Mouse (Mus musculus) MEL (cell line): Measurements from ENCODE around the gene Tmem169. TPM values are rescaled to one million over a fixed set of nuclear protein-coding genes. Genes with fewer than 3 reads are reported as not detected.

Experiments
- DNase-seq: peaks from one replicate; pipeline ENCODE4 v3.0.0; 2011; ENCODE audit warnings: low read depth, low spot score
- H3K27ac ChIP-seq: 2 replicates; pipeline ENCODE4 v1.5.1; 2012; ENCODE audit warnings: low read depth, mild to moderate bottlenecking, control low read depth, low read length, moderate library complexity; ENCODE audit not compliant: control insufficient read depth
- H3K27me3 ChIP-seq, 2 experiments: fragments of 150-350 bp in 1 of 2; sonication (generic) in 1 of 2; 2 replicates each; pipeline ENCODE4 v1.6.1; 2012; ENCODE audit warnings: low read length in 2 of 2, mild to moderate bottlenecking in 2 of 2, improper control_type of control experiment in 1 of 2, moderate library complexity in 1 of 2; ENCODE audit not compliant: insufficient read depth in 2 of 2, control insufficient read depth in 1 of 2
- H3K36me3 ChIP-seq, 2 experiments: 2 replicates each; pipeline ENCODE4 v1.6.1; 2012 to 2014; ENCODE audit warnings: low read length in 2 of 2, improper control_type of control experiment in 1 of 2, inconsistent platforms in 1 of 2, mild to moderate bottlenecking in 1 of 2; ENCODE audit not compliant: insufficient read depth in 2 of 2, control insufficient read depth in 1 of 2
- H3K4me1 ChIP-seq, 2 experiments: fragments of 150-350 bp in 1 of 2; sonication (generic) in 1 of 2; 2 replicates each; pipeline ENCODE4 v1.6.1; 2012; ENCODE audit warnings: low read length in 2 of 2, improper control_type of control experiment in 1 of 2, mild to moderate bottlenecking in 1 of 2; ENCODE audit not compliant: insufficient read depth in 2 of 2, control insufficient read depth in 1 of 2
- H3K4me3 ChIP-seq, 2 experiments: fragments of 150-350 bp in 1 of 2; sonication (generic) in 1 of 2; 2 replicates each; pipeline ENCODE4 v1.5.1; 2012; ENCODE audit warnings: low read depth in 2 of 2, low read length in 2 of 2, mild to moderate bottlenecking in 2 of 2, moderate library complexity in 2 of 2, control low read depth in 1 of 2, improper control_type of control experiment in 1 of 2; ENCODE audit not compliant: control insufficient read depth in 1 of 2, insufficient read depth in 1 of 2
- H3K79me2 ChIP-seq: 2 replicates; pipeline ENCODE4 v1.6.1; 2012; ENCODE audit warnings: mild to moderate bottlenecking, low read length, moderate library complexity; ENCODE audit not compliant: control insufficient read depth, poor library complexity, insufficient read depth
- H3K9ac ChIP-seq: 2 replicates; pipeline ENCODE4 v1.6.1; 2012; ENCODE audit warnings: low read depth, mild to moderate bottlenecking, control low read depth, low read length, moderate library complexity; ENCODE audit not compliant: control insufficient read depth, poor library complexity, severe bottlenecking
- H3K9me3 ChIP-seq: fragments of 150-350 bp; sonication (generic); replicated peaks from 2 replicates; pipeline ENCODE4 v1.6.1; 2012; ENCODE audit warnings: mild to moderate bottlenecking, low read length, improper control_type of control experiment, moderate library complexity; ENCODE audit not compliant: insufficient read depth
- CTCF ChIP-seq, 3 experiments: IDR thresholded peaks in 2 of 3; conservative IDR thresholded peaks in 1 of 3; 2 replicates each; pipeline ENCODE4 v1.5.1; 2011 to 2012; ENCODE audit warnings: low read length in 3 of 3, low read depth in 2 of 3, mild to moderate bottlenecking in 2 of 3, improper control_type of control experiment in 1 of 3, inconsistent platforms in 1 of 3, mixed read lengths in 1 of 3, moderate library complexity in 1 of 3; ENCODE audit not compliant: control insufficient read depth in 1 of 3, insufficient read depth in 1 of 3, poor library complexity in 1 of 3, severe bottlenecking in 1 of 3
- E2F4 ChIP-seq: IDR thresholded peaks from 2 replicates; pipeline ENCODE4 v1.6.1; 2011; ENCODE audit warnings: low read depth, low read length, improper control_type of control experiment, borderline replicate concordance
- ELF1 ChIP-seq: IDR thresholded peaks from 2 replicates; pipeline ENCODE4 v1.6.1; 2014; ENCODE audit warnings: low read depth, mild to moderate bottlenecking, inconsistent platforms, low read length, improper control_type of control experiment, moderate library complexity
- ETS1 ChIP-seq: IDR thresholded peaks from 2 replicates; pipeline ENCODE4 v1.6.1; 2012; ENCODE audit warnings: low read depth, mild to moderate bottlenecking, inconsistent platforms, low read length, improper control_type of control experiment, moderate library complexity
- JUND ChIP-seq: IDR thresholded peaks from 2 replicates; pipeline ENCODE4 v1.6.1; 2011; ENCODE audit warnings: low read depth, mild to moderate bottlenecking, improper control_type of control experiment, low read length
- MAFK ChIP-seq: IDR thresholded peaks from 2 replicates; pipeline ENCODE4 v1.6.1; 2011; ENCODE audit warnings: low read depth, mild to moderate bottlenecking, low read length, improper control_type of control experiment, borderline replicate concordance
- MAZ ChIP-seq: IDR thresholded peaks from 2 replicates; pipeline ENCODE4 v1.6.1; 2012; ENCODE audit warnings: low read depth, mild to moderate bottlenecking, inconsistent platforms, low read length, improper control_type of control experiment
- MEF2A ChIP-seq: IDR thresholded peaks from 2 replicates; pipeline ENCODE4 v1.6.1; 2014; ENCODE audit warnings: low read depth, mild to moderate bottlenecking, inconsistent platforms, low read length, improper control_type of control experiment; ENCODE audit not compliant: poor library complexity, insufficient replicate concordance, severe bottlenecking; ENCODE audit errors: extremely low read depth
- MXI1 ChIP-seq: IDR thresholded peaks from 2 replicates; pipeline ENCODE4 v1.6.1; 2011; ENCODE audit warnings: mild to moderate bottlenecking, low read depth, low read length, improper control_type of control experiment
- MYB ChIP-seq: IDR thresholded peaks from 2 replicates; pipeline ENCODE4 v1.6.1; 2011; ENCODE audit warnings: mild to moderate bottlenecking, low read depth, low read length, improper control_type of control experiment
- MYC ChIP-seq: IDR thresholded peaks from 2 replicates; pipeline ENCODE4 v1.6.1; 2011; ENCODE audit warnings: low read depth, mild to moderate bottlenecking, low read length, improper control_type of control experiment, moderate library complexity
- NRF1 ChIP-seq: IDR thresholded peaks from 2 replicates; pipeline ENCODE4 v1.6.1; 2014; ENCODE audit warnings: low read depth, mild to moderate bottlenecking, inconsistent platforms, low read length, improper control_type of control experiment, moderate library complexity; ENCODE audit not compliant: poor library complexity, insufficient read depth, severe bottlenecking
- POLR2A ChIP-seq, 2 experiments: IDR thresholded peaks; 2 replicates each; pipeline ENCODE4 v1.6.1; 2011 to 2012; ENCODE audit warnings: low read length in 2 of 2, mild to moderate bottlenecking in 2 of 2, control low read depth in 1 of 2, improper control_type of control experiment in 1 of 2, low read depth in 1 of 2, moderate library complexity in 1 of 2; ENCODE audit not compliant: control insufficient read depth in 1 of 2, insufficient read depth in 1 of 2, poor library complexity in 1 of 2
- POLR2AphosphoS5 ChIP-seq: IDR thresholded peaks from 2 replicates; pipeline ENCODE4 v1.6.1; 2012; ENCODE audit warnings: low read depth, borderline replicate concordance, mild to moderate bottlenecking, inconsistent platforms, low read length, moderate library complexity, mixed read lengths
- SIN3A ChIP-seq: IDR thresholded peaks from 2 replicates; pipeline ENCODE4 v1.6.1; 2012; ENCODE audit warnings: low read length, improper control_type of control experiment, inconsistent platforms
- SMC3 ChIP-seq: IDR thresholded peaks from 2 replicates; pipeline ENCODE4 v1.6.1; 2011; ENCODE audit warnings: low read depth, low read length, improper control_type of control experiment
- TAL1 ChIP-seq: IDR thresholded peaks from 2 replicates; pipeline ENCODE4 v1.6.1; 2012; ENCODE audit warnings: mild to moderate bottlenecking, inconsistent platforms, low read length, moderate library complexity, mixed read lengths
- TBP ChIP-seq: IDR thresholded peaks from 2 replicates; pipeline ENCODE4 v1.8.0; 2011; ENCODE audit warnings: low read depth, low read length, improper control_type of control experiment
- USF1 ChIP-seq: IDR thresholded peaks from 2 replicates; pipeline ENCODE4 v1.6.1; 2014; ENCODE audit warnings: low read depth, mild to moderate bottlenecking, inconsistent platforms, low read length, improper control_type of control experiment, moderate library complexity
- USF2 ChIP-seq, 2 experiments: IDR thresholded peaks; 2 replicates each; pipeline ENCODE4 v1.6.1; 2011 to 2012; ENCODE audit warnings: improper control_type of control experiment in 2 of 2, low read length in 2 of 2, borderline replicate concordance in 1 of 2, inconsistent platforms in 1 of 2, low read depth in 1 of 2, mild to moderate bottlenecking in 1 of 2; ENCODE audit not compliant: insufficient read depth in 1 of 2
- ZC3H11A ChIP-seq: IDR thresholded peaks from 2 replicates; pipeline ENCODE4 v1.6.1; 2012; ENCODE audit warnings: low read depth, mild to moderate bottlenecking, inconsistent platforms, low read length, improper control_type of control experiment
- ZKSCAN1 ChIP-seq: IDR thresholded peaks from 2 replicates; pipeline ENCODE4 v1.6.1; 2012; ENCODE audit warnings: low read depth, mild to moderate bottlenecking, inconsistent platforms, low read length, improper control_type of control experiment, moderate library complexity
- ZMIZ1 ChIP-seq: IDR thresholded peaks from 2 replicates; pipeline ENCODE4 v1.6.1; 2012; ENCODE audit warnings: low read depth, mild to moderate bottlenecking, inconsistent platforms, low read length, improper control_type of control experiment, moderate library complexity
- ZNF384 ChIP-seq: IDR thresholded peaks from 2 replicates; pipeline ENCODE4 v1.6.1; 2012; ENCODE audit warnings: low read depth, mild to moderate bottlenecking, inconsistent platforms, low read length, improper control_type of control experiment
- polyA plus RNA-seq, 2 experiments: library from polyadenylated mRNA; stranded (reverse) in 1 of 2; unstranded in 1 of 2; fragments of >175 nt in 1 of 2; fragments of >200 nt in 1 of 2; gene quantifications; 2 replicates each; pipeline versions ENCODE4 v1.2.1 to v1.2.4; 2012; ENCODE audit warnings: low replicate concordance in 2 of 2, low read depth in 1 of 2; ENCODE audit not compliant: insufficient read length in 2 of 2, insufficient read depth in 1 of 2, missing spikeins in 1 of 2
- total RNA-seq: library from RNA; depleted of rRNA; stranded (reverse); fragments of 300-350 nt; gene quantifications from 2 replicates; pipeline ENCODE4 v1.2.3, GENCODE M21; 2012

The Tmem169 gene
- total and polyA plus RNA-seq, 3 experiments: 0.06 TPM; not detected in 2

GRCm38 (mm10) chr1:72316409-72316808 is 32.2 kb downstream of the Tmem169 start:
- Histone ChIP-seq H3K9ac (no peak overlapping the region), H3K27me3 (no peaks in the 10 kb centered on the region), H3K4me1 (peaks cover 0 to 5% of the 10 kb centered on the region in 2 experiments; a peak in 2 of 4 replicates), H3K27ac (no peak overlapping the region), H3K9me3 (no peaks in the 10 kb centered on the region), H3K36me3 (peaks cover 2 to 14% of the 10 kb centered on the region in 2 experiments; a peak in 3 of 4 replicates), H3K79me2 (no peaks in the 10 kb centered on the region), H3K4me3 (no peak overlapping the region)
- TF ChIP-seq MXI1 (no peak), ELF1 (no peak), USF2 (IDR thresholded peaks at IDR 0.05; ENCODE audit: borderline replicate concordance in 1 of 2, insufficient read depth in 1 of 2, low read depth in 1 of 2, low read length in 2 of 2) (no peak), MEF2A (no peak), JUND (no peak), NRF1 (no peak), ETS1 (no peak), USF1 (no peak), E2F4 (no peak)
- no peak for DNase-seq

GRCm38 (mm10) chr1:72316901-72317300 is 32.7 kb downstream of the Tmem169 start:
- H3K27ac ChIP-seq: no peak overlapping the region
- H3K4me3 ChIP-seq: no peak overlapping the region
- peaks cover 0 to 5% of the 10 kb centered on the region in 2 experiments; a peak in 2 of 4 replicates for H3K4me1 ChIP-seq
- DNase-seq: no peak
- H3K9me3 ChIP-seq: no peaks in the 10 kb centered on the region
- no peaks in the 10 kb centered on the region for H3K27me3 ChIP-seq
- TF ChIP-seq MAZ (no peak), NRF1 (no peak), CTCF (IDR thresholded peaks at IDR 0.05 in 2 of 3, conservative IDR thresholded peaks at IDR 0.05 in 1 of 3; ENCODE audit: control insufficient read depth in 1 of 3, insufficient read depth in 1 of 3, low read depth in 2 of 3, low read length in 3 of 3, poor library complexity in 1 of 3, severe bottlenecking in 1 of 3) (no peak), ZNF384 (no peak), ZMIZ1 (no peak), MYB (no peak), MXI1 (no peak), SMC3 (no peak), SIN3A (no peak), USF1 (no peak), TBP (no peak), MYC (no peak), MAFK (no peak), TAL1 (no peak), ZC3H11A (no peak), POLR2AphosphoS5 (no peak), POLR2A (IDR thresholded peaks at IDR 0.05; ENCODE audit: control insufficient read depth in 1 of 2, insufficient read depth in 1 of 2, low read depth in 1 of 2, low read length in 2 of 2, poor library complexity in 1 of 2) (no peak), ZKSCAN1 (no peak)
- TF ChIP-seq, all 39 proteins: peak for 0
- no peak overlapping the region for H3K9ac ChIP-seq
- H3K79me2 ChIP-seq: no peaks in the 10 kb centered on the region
- H3K36me3 ChIP-seq: peaks cover 2 to 14% of the 10 kb centered on the region in 2 experiments; a peak in 3 of 4 replicates
